Mouse (Mus musculus) MEL (cell line): Measurements from ENCODE around the gene Gmds.

Source experiments
- CTCF ChIP-seq, 3 experiments: IDR thresholded peaks in 2 of 3; conservative IDR thresholded peaks in 1 of 3; 2 replicates each; pipeline ENCODE4 v1.5.1; 2011 to 2012; ENCODE audit warnings: low read length in 3 of 3, low read depth in 2 of 3, mild to moderate bottlenecking in 2 of 3, improper control_type of control experiment in 1 of 3, inconsistent platforms in 1 of 3, mixed read lengths in 1 of 3, moderate library complexity in 1 of 3; ENCODE audit not compliant: control insufficient read depth in 1 of 3, insufficient read depth in 1 of 3, poor library complexity in 1 of 3, severe bottlenecking in 1 of 3
- EP300 ChIP-seq, 2 experiments: IDR thresholded peaks; 2 replicates each; pipeline ENCODE4 v1.6.1; 2011; ENCODE audit warnings: improper control_type of control experiment in 2 of 2, low read length in 2 of 2, low read depth in 1 of 2, mild to moderate bottlenecking in 1 of 2
- KAT2A ChIP-seq: conservative IDR thresholded peaks from 2 replicates; pipeline ENCODE4 v1.6.1; 2012; ENCODE audit warnings: low read depth, low read length, improper control_type of control experiment, inconsistent platforms
- MEF2A ChIP-seq: IDR thresholded peaks from 2 replicates; pipeline ENCODE4 v1.6.1; 2014; ENCODE audit warnings: low read depth, mild to moderate bottlenecking, inconsistent platforms, low read length, improper control_type of control experiment; ENCODE audit not compliant: poor library complexity, insufficient replicate concordance, severe bottlenecking; ENCODE audit errors: extremely low read depth
- NRF1 ChIP-seq: IDR thresholded peaks from 2 replicates; pipeline ENCODE4 v1.6.1; 2014; ENCODE audit warnings: low read depth, mild to moderate bottlenecking, inconsistent platforms, low read length, improper control_type of control experiment, moderate library complexity; ENCODE audit not compliant: poor library complexity, insufficient read depth, severe bottlenecking
- POLR2AphosphoS2 ChIP-seq: IDR thresholded peaks from 2 replicates; pipeline ENCODE4 v1.6.1; 2011; ENCODE audit warnings: low read length, improper control_type of control experiment
- TAL1 ChIP-seq: IDR thresholded peaks from 2 replicates; pipeline ENCODE4 v1.6.1; 2012; ENCODE audit warnings: mild to moderate bottlenecking, inconsistent platforms, low read length, moderate library complexity, mixed read lengths

- TF ChIP-seq MEF2A, result no peak
- TF ChIP-seq EP300 (IDR thresholded peaks at IDR 0.05; ENCODE audit: low read depth in 1 of 2, low read length in 2 of 2), result peak in 1 of 2 experiments; percentile 22; a peak in 1 of 4 replicates
- no peak for TF ChIP-seq CTCF (IDR thresholded peaks at IDR 0.05 in 2 of 3, conservative IDR thresholded peaks at IDR 0.05 in 1 of 3; ENCODE audit: control insufficient read depth in 1 of 3, insufficient read depth in 1 of 3, low read depth in 2 of 3, low read length in 3 of 3, poor library complexity in 1 of 3, severe bottlenecking in 1 of 3)
- TF ChIP-seq NRF1, result no peak
- TF ChIP-seq POLR2AphosphoS2, result no peak
- no peak for TF ChIP-seq KAT2A
- no peak for TF ChIP-seq TAL1
Measured at GRCm38 (mm10) chr13:32053587-32053986, 285.0 kb downstream of the Gmds start.
